Mouse (Mus musculus) neural tube, embryonic 15.5 days (tissue): ENCODE results near the gene Cyp2f2. TPM values are rescaled to one million over a fixed set of nuclear protein-coding genes. Genes with fewer than 3 reads are reported as not detected.
A peak's percentile ranks its signal among the peaks of the same experiment; 100 is the strongest.

Experiments used
- ATAC-seq: fragments of 200-750 bp; cut with Nextera tagmentation; 2 replicates; pipeline ENCODE4 v1.8.0; 2017; ENCODE audit warnings: mild to moderate bottlenecking, moderate TSS enrichment, moderate library complexity; ENCODE audit not compliant: low FRiP score
- H3K27ac ChIP-seq: fragments of 300-500 bp; sonication (generic); replicated peaks from 2 replicates; pipeline ENCODE4 v1.5.1; 2015; ENCODE audit warnings: mild to moderate bottlenecking, inconsistent platforms
- H3K27me3 ChIP-seq: fragments of 300-500 bp; sonication (generic); replicated peaks from 2 replicates; pipeline ENCODE4 v1.6.1; 2015; ENCODE audit warnings: inconsistent platforms
- H3K36me3 ChIP-seq: fragments of 300-500 bp; sonication (generic); 2 replicates; pipeline ENCODE4 v1.6.1; 2015; ENCODE audit warnings: inconsistent platforms
- H3K4me1 ChIP-seq: fragments of 300-500 bp; sonication (generic); 2 replicates; pipeline ENCODE4 v1.6.1; 2015; ENCODE audit warnings: inconsistent platforms
- H3K4me2 ChIP-seq: fragments of 300-500 bp; sonication (generic); 2 replicates; pipeline ENCODE4 v1.6.1; 2015; ENCODE audit warnings: inconsistent platforms, mild to moderate bottlenecking, moderate library complexity
- H3K4me3 ChIP-seq: fragments of 300-500 bp; sonication (generic); replicated peaks from 2 replicates; pipeline ENCODE4 v1.5.1; 2015; ENCODE audit warnings: mild to moderate bottlenecking, inconsistent platforms
- H3K9ac ChIP-seq: fragments of 300-500 bp; sonication (generic); replicated peaks from 2 replicates; pipeline ENCODE4 v1.6.1; 2015; ENCODE audit warnings: mild to moderate bottlenecking, inconsistent platforms
- H3K9me3 ChIP-seq: fragments of 300-500 bp; sonication (generic); replicated peaks from 2 replicates; pipeline ENCODE4 v1.6.1; 2016; ENCODE audit warnings: inconsistent platforms
- WGBS: fragments of 180-500 bp; shearing (Covaris S2); methylation state at CpG from one replicate; pipeline ENCODE4 v1.1.7; 2015; ENCODE audit warnings: mixed read lengths; 5-methylcytosine and 5-hydroxymethylcytosine counted together
- polyA plus RNA-seq: library from polyadenylated mRNA; unstranded; fragments of >200 nt; fragmentation: Nextera tagmentation; extraction: Ambion mirVana; gene quantifications from 2 replicates; pipeline ENCODE4 v1.2.1, GENCODE M21; 2015

Cyp2f2 gene
- polyA plus RNA-seq, 1 experiment from 2014 or later = not detected

DNA sequence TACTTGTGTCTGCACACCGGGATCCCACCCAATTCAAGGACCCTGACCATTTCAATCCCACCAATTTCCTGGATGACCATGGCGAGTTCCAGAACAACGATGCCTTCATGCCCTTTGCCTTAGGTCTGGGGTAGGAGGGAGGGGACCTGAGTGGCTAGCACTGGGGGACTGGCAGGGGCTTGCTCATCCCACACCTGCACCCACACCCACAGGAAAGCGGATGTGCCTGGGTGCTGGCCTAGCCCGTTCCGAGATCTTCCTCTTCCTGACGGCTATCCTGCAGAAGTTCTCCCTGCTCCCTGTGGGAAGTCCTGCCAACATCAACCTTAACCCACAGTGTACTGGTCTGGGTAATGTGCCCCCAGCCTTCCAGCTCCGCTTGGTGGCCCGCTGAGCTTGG, 38.5 kb downstream of the Cyp2f2 start:
- H3K4me1 ChIP-seq = peaks cover 37% of the 10 kb centered on the region
- WGBS = 95% methylated on average over 9 of the region's 9 CpGs
- no peak overlapping the region for H3K4me3 ChIP-seq
- H3K9me3 ChIP-seq = no peaks in the 10 kb centered on the region
- H3K27ac ChIP-seq = no peak overlapping the region
- no peaks in the 10 kb centered on the region for H3K27me3 ChIP-seq
- peaks cover 30% of the 10 kb centered on the region for H3K36me3 ChIP-seq
- H3K9ac ChIP-seq = no peak overlapping the region
- no peak overlapping the region for H3K4me2 ChIP-seq
- no peak for ATAC-seq

DNA sequence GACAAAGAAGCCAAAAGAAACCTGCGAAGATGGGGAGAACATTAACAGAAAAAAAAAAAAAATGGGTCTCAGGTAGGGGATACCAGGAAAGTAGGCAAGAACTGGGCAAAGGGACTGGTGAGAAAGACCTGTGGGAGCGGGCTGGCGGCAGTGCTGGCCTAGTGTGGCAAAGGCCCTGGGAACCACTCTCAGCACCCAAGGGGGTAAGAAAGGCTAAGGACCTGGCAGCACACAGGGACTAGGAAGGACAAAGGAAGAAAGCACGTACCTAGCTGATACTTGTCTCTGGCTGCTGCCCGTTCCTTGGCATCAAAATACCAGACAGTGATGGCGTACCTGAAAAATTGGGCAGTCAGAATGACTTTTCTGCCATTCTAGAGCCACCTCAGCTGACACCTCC, 39.5 kb downstream of the Cyp2f2 start:
- WGBS = 95% methylated on average over 6 of the region's 6 CpGs
- peaks cover 30% of the 10 kb centered on the region for H3K36me3 ChIP-seq

DNA sequence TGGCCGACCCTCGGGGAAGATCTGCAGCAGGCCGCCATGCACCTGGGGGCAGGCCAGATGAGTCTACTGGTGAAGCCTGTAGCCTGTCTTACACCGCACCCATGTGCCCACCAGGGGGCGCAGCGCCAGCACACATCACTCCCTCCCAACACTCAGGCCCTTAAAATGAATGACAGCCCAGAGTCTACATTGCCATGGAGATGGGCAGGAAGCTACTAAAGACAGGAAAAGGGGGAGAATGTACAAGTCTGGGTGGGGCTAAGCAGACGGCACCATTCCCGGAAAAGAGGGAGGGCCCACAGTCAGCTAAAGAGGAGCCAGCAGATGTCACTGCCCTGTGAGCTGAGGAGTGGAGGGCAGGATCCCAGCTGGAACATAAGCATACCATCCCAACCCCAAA, 40.2 kb downstream of the Cyp2f2 start:
- 0 out of 2 replicates have a peak overlapping the region, but pooled peaks have one; percentile 18 for H3K27ac ChIP-seq
- H3K36me3 ChIP-seq = peaks cover 30% of the 10 kb centered on the region
- no peak overlapping the region for H3K9ac ChIP-seq
- H3K4me1 ChIP-seq = peaks cover 54% of the 10 kb centered on the region
- H3K4me3 ChIP-seq = no peak overlapping the region
- H3K9me3 ChIP-seq = no peaks in the 10 kb centered on the region
- WGBS = 10% methylated on average over 8 of the region's 8 CpGs
- peak; percentile 84 for ATAC-seq
- H3K27me3 ChIP-seq = no peaks in the 10 kb centered on the region
- peak overlapping the region; percentile 13; the same call in 1 of the 2 replicates for H3K4me2 ChIP-seq

More for the DNA sequence above, 39.5 kb downstream of the Cyp2f2 start:
- Histone ChIP-seq H3K4me3 (no peak overlapping the region), H3K27me3 (no peaks in the 10 kb centered on the region), H3K4me1 (peaks cover 48% of the 10 kb centered on the region), H3K9me3 (no peaks in the 10 kb centered on the region), H3K4me2 (no peak overlapping the region), H3K9ac (no peak overlapping the region), H3K27ac (no peak overlapping the region)
- no peak for ATAC-seq

DNA sequence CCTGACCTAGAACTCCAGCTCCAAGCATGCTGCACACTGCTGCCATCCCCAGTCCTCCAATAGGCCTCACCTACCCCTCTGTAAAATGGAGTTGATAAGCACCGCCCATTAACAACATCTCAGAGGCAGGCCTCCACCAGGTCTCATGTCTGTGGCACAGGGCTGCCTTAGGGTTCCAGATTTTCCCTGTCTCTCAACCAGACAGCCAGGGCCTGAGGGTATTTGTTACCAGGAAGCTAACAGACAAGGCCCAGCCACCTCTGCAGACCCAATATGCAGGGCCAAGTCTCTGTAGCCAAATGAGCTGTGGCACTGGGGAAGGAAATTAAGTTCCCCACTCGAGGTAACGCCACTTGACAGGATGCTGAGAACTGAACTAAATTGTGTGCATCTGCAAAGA, 41.2 kb downstream of the Cyp2f2 start:
- WGBS = 96% methylated on average over 3 of the region's 3 CpGs
- ATAC-seq = no peak
- Histone ChIP-seq H3K27me3 (no peaks in the 10 kb centered on the region), H3K36me3 (peaks cover 30% of the 10 kb centered on the region), H3K4me1 (peaks cover 64% of the 10 kb centered on the region), H3K9me3 (no peaks in the 10 kb centered on the region), H3K27ac (no peak overlapping the region), H3K4me2 (no peak overlapping the region), H3K4me3 (no peak overlapping the region), H3K9ac (no peak overlapping the region)

DNA sequence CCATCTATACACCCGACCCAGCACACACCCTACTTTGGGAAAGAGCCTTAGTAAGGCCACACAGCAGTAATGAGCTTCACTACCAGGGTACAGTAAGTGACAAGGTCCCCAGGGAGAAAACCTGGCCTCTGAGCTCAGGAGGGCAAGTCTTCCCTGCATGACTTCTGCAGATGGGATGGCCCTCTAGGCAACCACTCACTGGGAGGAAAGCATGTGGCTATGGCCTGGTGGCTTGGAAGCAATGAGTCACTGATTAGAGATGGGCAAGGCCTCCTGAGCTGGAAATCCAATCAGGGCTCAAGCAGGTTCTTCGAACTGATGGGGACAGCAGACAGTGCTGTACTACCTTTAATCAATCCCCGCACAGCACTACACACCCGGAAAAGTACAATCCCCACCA, 42.0 kb downstream of the Cyp2f2 start:
- Histone ChIP-seq H3K27ac (no peak overlapping the region), H3K4me1 (peaks cover 64% of the 10 kb centered on the region), H3K9ac (no peak overlapping the region), H3K4me2 (no peak overlapping the region; the same call in 1 of the 2 replicates), H3K36me3 (peaks cover 30% of the 10 kb centered on the region), H3K27me3 (no peaks in the 10 kb centered on the region), H3K4me3 (no peak overlapping the region), H3K9me3 (no peaks in the 10 kb centered on the region)
- no peak for ATAC-seq
- WGBS = 89% methylated on average over 4 of the region's 4 CpGs

DNA sequence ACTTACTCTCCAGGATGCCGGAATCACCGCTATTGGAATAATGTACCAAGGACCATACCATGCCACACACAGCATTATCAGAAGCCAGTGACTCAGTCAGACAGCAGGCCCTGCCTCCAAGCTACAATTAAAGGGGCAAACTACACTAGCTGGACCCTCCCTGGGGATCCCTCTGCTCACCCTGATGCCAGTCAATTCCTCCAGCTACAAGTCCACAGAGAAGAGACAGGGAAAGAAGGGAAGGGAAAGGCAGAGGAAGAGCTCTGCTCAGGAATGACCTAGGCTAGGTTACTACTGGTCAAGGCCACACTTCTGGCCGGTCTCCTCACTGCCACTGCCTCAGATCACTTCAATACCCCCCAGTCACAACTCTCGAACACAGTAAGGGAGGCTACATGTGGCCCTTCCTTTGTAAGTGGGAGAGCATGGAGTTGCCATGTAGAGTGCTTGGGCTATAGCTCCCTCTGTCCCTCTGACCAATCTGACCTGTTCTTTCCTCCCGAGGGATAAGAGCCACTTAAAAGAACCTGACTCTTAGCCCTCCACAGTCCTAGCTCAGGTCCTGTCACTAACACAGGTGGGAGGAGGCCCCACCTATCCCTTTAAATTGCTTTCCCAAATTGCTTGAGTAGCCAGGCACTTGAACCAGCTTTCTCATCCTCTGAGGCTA, 43.2 kb downstream of the Cyp2f2 start:
- H3K36me3 ChIP-seq = peaks cover 22% of the 10 kb centered on the region
- WGBS = 81% methylated on average over 5 of the region's 5 CpGs
- peak overlapping the region; percentile 88 for H3K4me2 ChIP-seq
- H3K9me3 ChIP-seq = no peaks in the 10 kb centered on the region
- H3K27ac ChIP-seq = no peak overlapping the region
- peaks cover 72% of the 10 kb centered on the region for H3K4me1 ChIP-seq
- H3K9ac ChIP-seq = peak overlapping the region; percentile 47
- no peak for ATAC-seq
- H3K4me3 ChIP-seq = peak overlapping the region; percentile 75; the same call in 1 of the 2 replicates
- H3K27me3 ChIP-seq = no peaks in the 10 kb centered on the region

DNA sequence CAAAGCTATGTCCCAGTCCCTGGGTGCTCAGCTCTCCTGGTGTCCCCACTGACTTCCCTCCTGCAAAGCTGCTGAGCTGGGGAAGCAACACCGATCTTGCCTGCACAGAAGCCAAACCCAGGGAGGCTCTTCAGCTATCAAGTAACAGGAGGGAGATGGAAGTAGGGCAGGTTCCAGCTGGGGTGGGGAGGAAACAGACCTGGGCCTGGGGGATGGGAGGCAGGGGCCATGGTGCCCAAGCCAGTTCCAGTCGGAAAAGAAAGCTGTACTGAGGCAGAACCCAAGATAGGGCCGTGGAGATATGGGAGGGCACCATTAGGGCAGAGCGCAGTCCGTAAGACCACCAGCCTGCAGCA, 43.7 kb downstream of the Cyp2f2 start:
- H3K4me1 ChIP-seq = peaks cover 72% of the 10 kb centered on the region
- no peaks in the 10 kb centered on the region for H3K9me3 ChIP-seq
- no peaks in the 10 kb centered on the region for H3K27me3 ChIP-seq
- 76% methylated on average over 5 of the region's 5 CpGs for WGBS
- H3K4me2 ChIP-seq = peak overlapping the region; percentile 88
- no peak overlapping the region for H3K27ac ChIP-seq
- peaks cover 17% of the 10 kb centered on the region for H3K36me3 ChIP-seq
- ATAC-seq = no peak
- H3K4me3 ChIP-seq = peak overlapping the region; percentile 75
- peak overlapping the region; percentile 47 for H3K9ac ChIP-seq

DNA sequence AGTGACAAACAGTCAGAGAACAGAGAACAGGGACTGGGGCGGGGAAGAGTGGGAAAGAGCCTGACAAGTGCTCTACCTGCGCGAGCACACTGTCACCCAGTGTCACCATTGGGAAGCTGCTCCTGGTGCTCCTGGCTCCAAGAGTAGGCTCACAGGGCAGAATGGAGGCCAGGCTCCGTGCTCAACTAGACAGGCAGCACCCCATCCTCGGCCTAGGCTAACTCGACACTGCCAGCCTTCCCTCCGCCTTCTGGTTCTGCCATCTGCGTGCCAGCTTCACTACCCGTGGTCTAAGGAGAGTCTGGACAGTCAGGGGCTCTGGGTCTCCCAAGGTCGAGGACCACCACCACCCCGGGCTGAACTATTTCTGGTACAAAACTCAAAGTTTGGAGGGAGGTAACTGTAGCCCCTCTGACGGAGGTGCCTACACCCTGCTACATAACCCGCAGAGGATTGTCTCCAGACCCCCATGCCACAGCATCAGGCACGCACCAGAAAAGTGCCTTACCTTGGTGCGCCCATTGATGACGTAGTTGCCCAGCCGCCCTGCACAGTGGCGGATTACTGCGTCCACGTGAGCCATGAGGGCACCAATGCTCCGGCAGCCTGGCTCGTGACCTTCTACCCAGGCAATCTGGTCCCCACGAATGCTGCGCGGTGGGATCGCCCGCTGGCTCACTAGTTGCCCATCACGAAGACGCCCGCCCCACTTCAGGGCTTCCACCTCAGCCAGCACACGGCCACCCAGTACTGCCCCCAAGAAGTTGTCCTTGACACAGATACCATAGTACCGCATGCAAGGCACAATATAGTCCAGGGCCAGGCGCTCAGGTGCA, 44.6 kb downstream of the Cyp2f2 start:
- Histone ChIP-seq H3K36me3 (peaks cover 9% of the 10 kb centered on the region; the same call in 1 of the 2 replicates), H3K4me2 (peak overlapping the region; percentile 88), H3K9ac (peak overlapping the region; percentile 84), H3K4me1 (peaks cover 72% of the 10 kb centered on the region), H3K9me3 (no peaks in the 10 kb centered on the region), H3K4me3 (peak overlapping the region; percentile 75), H3K27ac (no peak overlapping the region), H3K27me3 (no peaks in the 10 kb centered on the region)
- WGBS = 84% methylated on average over 33 of the region's 33 CpGs
- no peak for ATAC-seq

DNA sequence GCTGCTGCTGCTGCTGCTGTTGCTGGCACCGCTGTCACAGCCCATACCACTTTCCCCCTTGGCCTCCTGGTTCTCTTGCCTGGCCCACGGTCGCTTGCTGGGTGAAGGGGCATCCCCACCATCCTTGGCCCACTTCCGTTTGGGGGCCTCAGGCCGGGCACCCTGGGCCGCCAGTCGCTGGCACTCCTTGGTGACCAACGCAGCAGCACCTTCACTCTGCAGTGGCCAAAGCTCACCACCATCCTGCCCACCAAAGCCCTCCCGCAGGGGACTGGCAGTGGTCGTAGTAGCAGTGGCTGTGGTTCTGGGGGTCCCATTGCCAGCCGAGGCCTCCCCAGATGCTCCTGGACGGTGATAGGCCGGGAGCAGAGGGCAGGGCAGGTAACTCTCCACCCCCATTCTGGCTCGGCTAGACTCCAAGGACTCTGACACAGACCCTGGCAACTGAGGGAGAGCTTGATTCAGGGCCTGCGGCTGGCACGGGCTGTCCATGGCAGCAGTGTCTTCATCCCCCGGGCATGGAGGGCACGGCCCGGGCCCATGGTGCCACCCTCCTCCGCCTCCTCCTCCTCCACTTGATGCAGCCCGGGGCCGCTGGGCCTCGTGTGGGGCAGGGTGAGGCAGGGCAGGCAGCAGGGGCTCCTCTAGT, 45.4 kb downstream of the Cyp2f2 start:
- H3K27ac ChIP-seq = peak overlapping the region; percentile 99; the same call in 1 of the 2 replicates
- H3K4me1 ChIP-seq = peaks cover 66% of the 10 kb centered on the region
- no peaks in the 10 kb centered on the region for H3K9me3 ChIP-seq
- peak overlapping the region; percentile 75 for H3K4me3 ChIP-seq
- H3K36me3 ChIP-seq = peaks cover 5% of the 10 kb centered on the region; the same call in 1 of the 2 replicates
- 66% methylated on average over 23 of the region's 23 CpGs for WGBS
- peak overlapping the region; percentile 88 for H3K4me2 ChIP-seq
- H3K27me3 ChIP-seq = no peaks in the 10 kb centered on the region
- peak overlapping the region; percentile 84 for H3K9ac ChIP-seq
- no peak for ATAC-seq

DNA sequence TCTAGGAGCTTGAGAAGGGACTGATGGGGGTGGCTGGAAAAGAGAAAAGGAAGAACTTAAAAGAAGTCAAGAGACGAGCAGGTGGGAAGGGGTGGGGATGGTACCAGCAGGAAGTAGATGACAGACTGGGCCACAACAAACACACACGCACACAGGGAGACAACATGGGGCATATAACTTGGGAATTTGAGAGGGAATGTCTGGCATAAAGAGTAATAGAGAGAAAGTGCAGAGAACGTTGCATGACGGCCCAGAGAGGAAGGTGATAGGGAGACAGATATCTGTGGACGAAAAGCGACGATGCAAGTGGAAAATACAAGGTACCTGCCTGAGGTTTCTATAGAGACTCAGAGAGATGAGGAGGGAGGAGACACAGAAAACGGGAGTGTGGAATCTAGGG, 46.0 kb downstream of the Cyp2f2 start:
- H3K4me1 ChIP-seq = peaks cover 60% of the 10 kb centered on the region
- H3K9ac ChIP-seq = peak overlapping the region; percentile 84
- ATAC-seq = no peak
- WGBS = 1% methylated on average over 8 of the region's 8 CpGs
- peak overlapping the region; percentile 75 for H3K4me3 ChIP-seq
- peak overlapping the region; percentile 99 for H3K27ac ChIP-seq
- H3K9me3 ChIP-seq = no peaks in the 10 kb centered on the region
- peaks cover 10% of the 10 kb centered on the region; the same call in 1 of the 2 replicates for H3K36me3 ChIP-seq
- H3K27me3 ChIP-seq = no peaks in the 10 kb centered on the region
- peak overlapping the region; percentile 88 for H3K4me2 ChIP-seq

DNA sequence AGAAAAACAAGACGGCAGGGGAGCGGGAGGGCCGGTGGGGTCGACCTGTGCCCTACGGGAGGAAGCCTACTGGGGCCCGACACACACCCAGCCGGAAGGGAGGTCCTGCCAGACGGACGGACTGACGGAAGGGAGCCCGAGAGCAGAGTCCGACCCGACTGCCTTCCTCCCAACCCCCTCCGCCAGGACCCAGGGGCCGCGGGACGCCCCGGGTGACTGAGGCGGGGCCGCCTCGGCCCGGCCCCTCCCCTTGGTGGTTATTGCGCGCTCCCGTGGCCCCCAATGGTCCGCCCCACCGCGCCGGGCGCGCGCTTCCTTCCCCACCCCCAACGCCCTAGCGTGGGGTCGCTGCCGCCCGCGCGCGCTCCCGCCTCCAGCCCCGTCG, 46.5 kb downstream of the Cyp2f2 start:
- Histone ChIP-seq H3K4me2 (peak overlapping the region; percentile 88), H3K9ac (peak overlapping the region; percentile 84), H3K4me3 (peak overlapping the region; percentile 75), H3K27ac (peak overlapping the region; percentile 99), H3K36me3 (peaks cover 15% of the 10 kb centered on the region; the same call in 1 of the 2 replicates), H3K9me3 (no peaks in the 10 kb centered on the region), H3K27me3 (no peaks in the 10 kb centered on the region), H3K4me1 (peaks cover 55% of the 10 kb centered on the region)
- 1% methylated on average over 35 of the region's 43 CpGs for WGBS
- peak; percentile 68 for ATAC-seq
